Mouse (Mus musculus): ENCODE data around the gene Ftsj1.

- TF ChIP-seq GATA1 (IDR thresholded peaks at IDR 0.05; ENCODE audit: borderline replicate concordance, low read length) (no peak), FLI1 (IDR thresholded peaks at IDR 0.05; ENCODE audit: low read length) (no peak)
Observed at GRCm38 (mm10) chrX:8206015-8206693, 46.1 kb downstream of the Ftsj1 start, which contains the start of gene Porcn.
